In the genomic region with DNA sequence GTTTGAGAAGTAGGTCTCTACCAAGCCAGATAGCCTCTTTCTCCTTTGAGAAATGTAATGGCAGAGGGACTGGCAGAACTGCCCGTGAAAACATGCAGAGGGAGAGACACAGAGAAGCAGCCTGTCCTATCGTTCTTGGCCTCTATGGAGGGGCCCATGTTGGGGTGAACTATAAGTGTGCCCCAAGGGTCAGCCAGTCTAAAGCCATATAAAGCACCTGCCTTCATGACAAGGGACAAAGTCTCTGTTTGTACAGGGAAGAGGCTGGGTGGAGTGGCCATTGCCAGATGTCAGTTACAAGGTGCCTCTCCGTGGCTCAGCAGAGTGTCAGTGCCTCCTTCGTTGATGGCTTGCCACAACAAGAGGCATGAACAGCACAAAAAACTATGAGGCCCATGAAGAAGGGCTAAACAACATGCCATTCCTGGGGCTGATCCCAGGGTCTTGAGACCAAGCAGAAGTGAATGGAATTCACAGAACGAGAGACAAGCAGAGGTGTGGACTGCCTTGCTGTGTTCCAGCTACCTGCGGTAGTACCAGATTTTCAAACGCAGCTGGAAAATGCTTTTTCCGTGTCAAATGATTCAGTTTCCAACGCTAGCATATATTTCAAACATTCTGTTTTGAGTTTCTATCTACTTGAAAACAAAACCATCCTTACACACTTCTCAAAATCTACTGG, we compare ENCODE assay signal across 13 mouse cellular contexts.
"Had no signal": no experiment of that assay in that cellular context is flagged by ENCODE, and none has a peak within 500 bp of the region (broad histone marks: within the 10 kb centered on the region; RNA-seq: fewer than 3 reads in every experiment).

No protein-coding gene starts in this region.

- H3K27me3 ChIP-seq: limb, embryonic 13.5 days; liver, embryonic 13.5 days; midbrain, embryonic 13.5 days; neural tube, embryonic 15.5 days had no signal

- DNase-seq: kidney, adult 11 months; kidney, postnatal 10 days; kidney, postnatal 4 days; left cerebral cortex, postnatal 4 days; liver, embryonic 13.5 days; lung, adult 18-20 months; right cerebral cortex, postnatal 4 days; thymus, adult 18-20 months; thymus, postnatal 14 days had no signal

- H3K36me3 ChIP-seq: limb, embryonic 13.5 days; liver, embryonic 13.5 days; midbrain, embryonic 13.5 days; neural tube, embryonic 15.5 days had no signal

- H3K9me3 ChIP-seq: limb, embryonic 13.5 days; liver, embryonic 13.5 days; midbrain, embryonic 13.5 days; neural tube, embryonic 15.5 days had no signal

- ATAC-seq: midbrain, embryonic 13.5 days had no signal

- H3K4me3 ChIP-seq: limb, embryonic 13.5 days; liver, embryonic 13.5 days; midbrain, embryonic 13.5 days; myocyte; neural tube, embryonic 15.5 days had no signal

- H3K4me2 ChIP-seq: limb, embryonic 13.5 days; liver, embryonic 13.5 days; midbrain, embryonic 13.5 days; neural tube, embryonic 15.5 days had no signal

- H3K27ac ChIP-seq: limb, embryonic 13.5 days; liver, embryonic 13.5 days; midbrain, embryonic 13.5 days; neural tube, embryonic 15.5 days had no signal

- H3K4me1 ChIP-seq: midbrain, embryonic 13.5 days; neural tube, embryonic 15.5 days had no signal

- H3K9ac ChIP-seq: limb, embryonic 13.5 days; liver, embryonic 13.5 days; midbrain, embryonic 13.5 days; neural tube, embryonic 15.5 days had no signal
